Mouse (Mus musculus): ENCODE data around the gene Dnaic1. TPM values are rescaled to one million over a fixed set of nuclear protein-coding genes. Genes with fewer than 3 reads are reported as not detected.

The Dnaic1 gene
- total and polyA plus RNA-seq, 3 experiments = 0.34 to 4.1 (median 0.89) TPM

GRCm38 (mm10) chr4:41615661-41616599 is 46.4 kb downstream of the Dnaic1 start:
- in situ Hi-C loops (cut with MboI; ENCODE audit: low pct_ligation_motif_present, low pct_unique_long_range_greater_than_20kb, low sequenced_read_pairs) = no loop called here
- dilution Hi-C loops (cut with MboI; ENCODE audit: extremely low pct_ligation_motif_present, extremely low pct_unique_long_range_greater_than_20kb, low sequenced_read_pairs) = no loop called here
- H3K9ac ChIP-seq (ENCODE audit: insufficient read depth, low read depth) = no peak overlapping the region
- H3K4me2 ChIP-seq (ENCODE audit: insufficient read depth, low read depth, poor library complexity, severe bottlenecking) = no peak overlapping the region
- no peaks in the 10 kb centered on the region for H3K79me2 ChIP-seq (replicated peaks; ENCODE audit: control insufficient read depth, extremely low read depth, insufficient read depth, poor library complexity, severe bottlenecking)
- no peaks in the 10 kb centered on the region for H3K36me3 ChIP-seq (replicated peaks in 1 of 2; ENCODE audit: control insufficient read depth in 1 of 2, insufficient read depth in 1 of 2, low read length in 1 of 2)
- peaks cover 3 to 11% of the 10 kb centered on the region in 2 experiments; a peak in 2 of 4 replicates for H3K4me1 ChIP-seq (ENCODE audit: control insufficient read depth in 1 of 2, insufficient read depth in 2 of 2)
- TF ChIP-seq POLR2A (IDR thresholded peaks at IDR 0.05; ENCODE audit: low read depth, low read length) = no peak
- TF ChIP-seq CTCF (conservative IDR thresholded peaks at IDR 0.05 in 1 of 2, IDR thresholded peaks at IDR 0.05 in 1 of 2; ENCODE audit: low read depth in 2 of 2, low read length in 2 of 2) = peak in 1 of 2 experiments; percentile 47; a peak in 2 of 4 replicates
- peak; percentile 20; the same call in 1 of the 2 replicates for TF ChIP-seq SMC3 (IDR thresholded peaks at IDR 0.05; ENCODE audit: low read depth, low read length)
- H3K9me3 ChIP-seq (replicated peaks; ENCODE audit: low read length) = no peaks in the 10 kb centered on the region
- peaks cover 49% of the 10 kb centered on the region for H3K27me3 ChIP-seq (replicated peaks)
- DNase-seq (ENCODE audit: extremely low read depth) = no peak
- H3K4me3 ChIP-seq (replicated peaks in 1 of 3; ENCODE audit: low read depth in 2 of 3, low read length in 2 of 3, poor library complexity in 1 of 3) = no peak overlapping the region
- no peak overlapping the region for H3K27ac ChIP-seq (ENCODE audit: insufficient read depth, low read depth)

DNA sequence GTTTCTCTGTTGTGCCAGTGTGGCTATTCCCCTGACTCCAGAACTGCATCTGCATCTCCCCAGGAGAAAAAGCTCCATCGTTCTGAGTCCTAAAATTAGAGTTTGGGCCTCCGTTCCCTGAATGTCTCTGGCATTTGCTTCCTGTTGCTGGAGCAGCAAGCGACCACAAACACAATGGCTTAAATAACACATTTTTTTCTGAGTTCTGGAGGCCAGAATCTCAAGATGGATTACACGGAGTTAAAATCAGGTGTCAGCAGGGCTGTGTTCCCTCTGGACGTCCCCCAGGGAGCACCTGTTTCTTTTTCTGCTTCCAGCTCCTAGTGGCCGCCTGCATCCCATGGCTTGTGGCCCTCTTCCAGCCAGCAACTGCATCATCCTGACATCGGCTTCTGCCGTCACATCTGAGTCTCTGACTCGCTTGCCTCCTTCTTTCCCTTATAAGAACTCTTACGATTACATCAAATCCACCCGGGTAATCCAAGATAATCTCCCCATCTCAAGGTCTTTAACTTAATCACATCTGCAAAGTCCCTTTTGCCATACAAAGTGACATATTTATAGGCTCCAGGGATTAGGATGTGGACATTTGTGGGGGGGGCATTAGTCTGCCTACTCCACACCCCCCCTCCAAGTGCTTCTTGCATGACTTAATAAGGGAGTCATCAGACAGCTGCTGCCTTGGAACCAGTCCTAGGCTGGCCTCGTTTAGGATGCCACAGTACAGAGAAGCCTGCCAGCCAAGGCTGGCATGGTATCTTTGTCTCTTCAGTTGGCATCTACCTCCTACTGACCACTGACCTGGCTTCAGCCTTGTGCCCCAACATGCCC is 49.6 kb downstream of the Dnaic1 start:
- H3K27ac ChIP-seq (ENCODE audit: insufficient read depth, low read depth) = no peak overlapping the region
- H3K4me3 ChIP-seq (replicated peaks in 1 of 3; ENCODE audit: low read depth in 2 of 3, low read length in 2 of 3, poor library complexity in 1 of 3) = no peak overlapping the region
- no peak overlapping the region for H3K4me2 ChIP-seq (ENCODE audit: insufficient read depth, low read depth, poor library complexity, severe bottlenecking)
- no peaks in the 10 kb centered on the region for H3K79me2 ChIP-seq (replicated peaks; ENCODE audit: control insufficient read depth, extremely low read depth, insufficient read depth, poor library complexity, severe bottlenecking)
- no peak for DNase-seq (ENCODE audit: extremely low read depth)
- no peak overlapping the region for H3K9ac ChIP-seq (ENCODE audit: insufficient read depth, low read depth)
- TF ChIP-seq MAFK (IDR thresholded peaks at IDR 0.05; ENCODE audit: insufficient replicate concordance, low read length) = no peak
- no peak for TF ChIP-seq JUN (IDR thresholded peaks at IDR 0.05; ENCODE audit: insufficient read depth, low read depth, low read length)
- H3K4me1 ChIP-seq (ENCODE audit: control insufficient read depth in 1 of 2, insufficient read depth in 2 of 2) = peaks cover 3 to 12% of the 10 kb centered on the region in 2 experiments; a peak in 2 of 4 replicates
- in situ Hi-C loops (cut with MboI; ENCODE audit: low pct_ligation_motif_present, low pct_unique_long_range_greater_than_20kb, low sequenced_read_pairs) (no loop called here), dilution Hi-C loops (cut with MboI; ENCODE audit: extremely low pct_ligation_motif_present, extremely low pct_unique_long_range_greater_than_20kb, low sequenced_read_pairs) (no loop called here)
- H3K36me3 ChIP-seq (replicated peaks in 1 of 2; ENCODE audit: control insufficient read depth in 1 of 2, insufficient read depth in 1 of 2, low read length in 1 of 2) = no peaks in the 10 kb centered on the region
- H3K9me3 ChIP-seq (replicated peaks; ENCODE audit: low read length) = no peaks in the 10 kb centered on the region
- H3K27me3 ChIP-seq (replicated peaks) = peaks cover 22% of the 10 kb centered on the region

DNA sequence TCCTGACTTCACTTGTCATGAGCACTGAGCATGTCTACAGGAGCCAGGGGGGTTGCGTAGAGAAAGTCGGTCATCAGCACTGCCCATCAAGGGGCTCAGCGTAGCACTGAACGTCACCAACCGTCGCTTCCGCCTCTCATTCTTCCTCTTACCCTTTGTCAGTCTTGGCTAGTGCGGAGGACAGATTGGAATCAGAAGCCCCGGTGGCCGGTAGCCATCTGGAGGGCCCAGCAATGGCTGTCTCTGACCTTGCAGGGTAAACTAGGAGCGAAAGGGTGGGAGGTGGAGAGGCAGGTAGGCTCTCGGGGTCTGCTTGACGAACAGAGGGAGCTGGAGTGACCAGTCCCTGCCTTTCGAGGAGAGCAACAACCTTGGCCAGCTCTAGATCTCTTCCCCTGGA is 52.5 kb downstream of the Dnaic1 start:
- in situ Hi-C loops (cut with MboI; ENCODE audit: low pct_ligation_motif_present, low pct_unique_long_range_greater_than_20kb, low sequenced_read_pairs) (no loop called here), dilution Hi-C loops (cut with MboI; ENCODE audit: extremely low pct_ligation_motif_present, extremely low pct_unique_long_range_greater_than_20kb, low sequenced_read_pairs) (no loop called here)
- TF ChIP-seq NELFE (IDR thresholded peaks at IDR 0.05; ENCODE audit: low read depth, low read length) (no peak), CHD1 (IDR thresholded peaks at IDR 0.05; ENCODE audit: low read depth, low read length) (no peak), RAD21 (IDR thresholded peaks at IDR 0.05; ENCODE audit: low read depth, low read length) (no peak), UBTF (IDR thresholded peaks at IDR 0.05; ENCODE audit: low read depth, low read length) (no peak), ETS1 (conservative IDR thresholded peaks at IDR 0.05; ENCODE audit: low read depth, low read length) (no peak), TBP (conservative IDR thresholded peaks at IDR 0.05; ENCODE audit: low read depth, low read length) (no peak), ZC3H11A (IDR thresholded peaks at IDR 0.05; ENCODE audit: low read depth, low read length) (no peak), JUND (conservative IDR thresholded peaks at IDR 0.05; ENCODE audit: low read depth, low read length) (no peak), PAX5 (IDR thresholded peaks at IDR 0.05; ENCODE audit: low read length) (no peak), HCFC1 (IDR thresholded peaks at IDR 0.05; ENCODE audit: low read depth, low read length) (no peak), USF2 (conservative IDR thresholded peaks at IDR 0.05; ENCODE audit: low read depth, low read length) (no peak), RCOR1 (conservative IDR thresholded peaks at IDR 0.05; ENCODE audit: low read depth, low read length) (no peak), GABPA (IDR thresholded peaks at IDR 0.05; ENCODE audit: insufficient replicate concordance, low read depth, low read length) (no peak), SMC3 (IDR thresholded peaks at IDR 0.05; ENCODE audit: low read depth, low read length) (no peak)
- no peaks in the 10 kb centered on the region for H3K9me3 ChIP-seq (replicated peaks; ENCODE audit: low read length)
- H3K79me2 ChIP-seq (replicated peaks; ENCODE audit: control insufficient read depth, extremely low read depth, insufficient read depth, poor library complexity, severe bottlenecking) = no peaks in the 10 kb centered on the region
- peaks cover 9% of the 10 kb centered on the region for H3K27me3 ChIP-seq (replicated peaks)
- H3K9ac ChIP-seq (ENCODE audit: insufficient read depth, low read depth) = no peak overlapping the region
- no peak overlapping the region for H3K27ac ChIP-seq (ENCODE audit: insufficient read depth, low read depth)
- no peak overlapping the region for H3K4me3 ChIP-seq (replicated peaks in 1 of 3; ENCODE audit: low read depth in 2 of 3, low read length in 2 of 3, poor library complexity in 1 of 3)
- peaks cover 3 to 19% of the 10 kb centered on the region in 2 experiments; a peak in 3 of 4 replicates for H3K4me1 ChIP-seq (ENCODE audit: control insufficient read depth in 1 of 2, insufficient read depth in 2 of 2)
- H3K36me3 ChIP-seq (replicated peaks in 1 of 2; ENCODE audit: control insufficient read depth in 1 of 2, insufficient read depth in 1 of 2, low read length in 1 of 2) = no peaks in the 10 kb centered on the region
- no peak overlapping the region for H3K4me2 ChIP-seq (ENCODE audit: insufficient read depth, low read depth, poor library complexity, severe bottlenecking)
- no peak for DNase-seq (ENCODE audit: extremely low read depth)

Measured in CH12.LX (cell line).